Mouse (Mus musculus) E14TG2a.4 (cell line): ENCODE measurements around the gene Fbxo30.
"Not testable (repeated sequence)": the region's sequence is repeated elsewhere in the genome, so short reads cannot be mapped to it uniquely, and the experiment has no call there.

ENCODE experiments used
- CTCF ChIP-seq: conservative IDR thresholded peaks from 2 replicates; pipeline ENCODE4 v1.5.1; 2014; ENCODE audit warnings: low read length
- POU5F1 ChIP-seq: IDR thresholded peaks from 2 replicates; pipeline ENCODE4 v1.6.1; 2014; ENCODE audit warnings: low read length, borderline replicate concordance

DNA sequence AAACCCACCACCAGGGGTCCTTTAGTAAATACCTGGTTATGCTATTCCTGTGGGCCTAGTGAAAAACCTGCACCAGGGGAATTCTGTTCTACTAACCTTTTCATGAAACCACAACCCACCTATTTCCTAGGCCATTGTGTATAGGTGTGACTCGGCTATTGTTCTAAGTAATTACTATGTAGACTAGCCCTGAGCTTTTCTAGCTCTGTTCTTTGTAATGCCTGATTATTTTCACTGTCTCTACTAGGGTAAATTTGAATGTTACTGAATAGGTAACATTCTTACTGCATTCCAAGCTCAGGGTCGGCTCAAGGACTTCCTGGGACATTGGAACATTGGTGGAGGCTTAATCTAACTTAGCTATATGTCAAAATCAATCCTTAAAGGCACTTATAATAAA, 18.8 kb upstream of the Fbxo30 start:
- TF ChIP-seq CTCF, POU5F1: not testable (repeated sequence)
